Mouse (Mus musculus) heart, adult 2 months (tissue): ENCODE measurements around the gene Myh3.

Source experiments
- CTCF ChIP-seq: fragments of 200-600 bp; IDR thresholded peaks from 2 replicates; pipeline ENCODE4 v1.8.1; 2022; ENCODE audit warnings: antibody characterized with exemption, mild to moderate bottlenecking, moderate library complexity
- EP300 ChIP-seq: fragments of 200-500 bp; IDR thresholded peaks from 2 replicates; pipeline ENCODE4 v1.6.1; 2011; ENCODE audit warnings: low read depth, low read length, control low read depth; ENCODE audit not compliant: insufficient read depth
- POLR2A ChIP-seq: fragments of 200-500 bp; IDR thresholded peaks from 2 replicates; pipeline ENCODE4 v1.6.1; 2011; ENCODE audit warnings: mild to moderate bottlenecking, low read depth, low read length, control low read depth; ENCODE audit not compliant: insufficient read depth

GRCm38 (mm10) chr11:67036229-67036628 lies 41.9 kb upstream of the Myh3 start:
- TF ChIP-seq CTCF = no peak
- no peak for TF ChIP-seq POLR2A
- no peak for TF ChIP-seq EP300
